Mouse (Mus musculus) spleen, adult 12 weeks (tissue): ENCODE results near the gene Rtf2.

Source experiments
- DNase-seq: peaks from one replicate; pipeline ENCODE4 v3.0.0; 2022; ENCODE audit warnings: low spot score

Gene Rtf2

GRCm38 (mm10) chr2:172437371-172437952, 2.9 kb upstream of the Rtf2 start:
- DNase-seq, result no peak

- DNase-seq, result no peak
These were observed 267 bp downstream of the Rtf2 start for GRCm38 (mm10) chr2:172440640-172441005.

- peak; percentile 34 for DNase-seq
These were observed 820 bp downstream of the Rtf2 start for GRCm38 (mm10) chr2:172441176-172441575.

GRCm38 (mm10) chr2:172445617-172446016, 5.3 kb downstream of the Rtf2 start:
- no peak for DNase-seq

GRCm38 (mm10) chr2:172447317-172447716, 7.0 kb downstream of the Rtf2 start:
- DNase-seq, result no peak

GRCm38 (mm10) chr2:172448329-172448728, 8.0 kb downstream of the Rtf2 start:
- DNase-seq, result no peak

- DNase-seq, result no peak
These were observed 10.3 kb downstream of the Rtf2 start for GRCm38 (mm10) chr2:172450640-172451039.

- DNase-seq, result no peak
These were observed 11.7 kb downstream of the Rtf2 start for GRCm38 (mm10) chr2:172452031-172452430.

GRCm38 (mm10) chr2:172452458-172452857, 12.1 kb downstream of the Rtf2 start:
- no peak for DNase-seq

- no peak for DNase-seq
These were observed 18.1 kb downstream of the Rtf2 start, which contains the start of gene Gcnt7 for GRCm38 (mm10) chr2:172458496-172458895. Gene Gcnt7, minus strand, starts transcription at chr2:172458596.

GRCm38 (mm10) chr2:172460647-172461046, 20.3 kb downstream of the Rtf2 start:
- no peak for DNase-seq

GRCm38 (mm10) chr2:172462813-172463212, 22.5 kb downstream of the Rtf2 start:
- DNase-seq, result no peak

GRCm38 (mm10) chr2:172466427-172467132, 26.2 kb downstream of the Rtf2 start:
- no peak for DNase-seq

GRCm38 (mm10) chr2:172467206-172467605, 26.9 kb downstream of the Rtf2 start:
- DNase-seq, result no peak

- no peak for DNase-seq
These were observed 28.0 kb downstream of the Rtf2 start for GRCm38 (mm10) chr2:172468346-172468819.

GRCm38 (mm10) chr2:172472318-172472717, 32.0 kb downstream of the Rtf2 start, which contains the start of gene Fam209:
Gene Fam209, plus strand, starts transcription at chr2:172472520.
- DNase-seq, result no peak

- no peak for DNase-seq
These were observed 33.2 kb downstream of the Rtf2 start for GRCm38 (mm10) chr2:172473591-172473990.

GRCm38 (mm10) chr2:172474970-172475369, 34.6 kb downstream of the Rtf2 start:
- DNase-seq, result peak; percentile 13

- DNase-seq, result no peak
These were observed 36.4 kb downstream of the Rtf2 start for GRCm38 (mm10) chr2:172476707-172477260.

- DNase-seq, result no peak
These were observed 37.0 kb downstream of the Rtf2 start for GRCm38 (mm10) chr2:172477350-172477749.

GRCm38 (mm10) chr2:172477860-172478259, 37.5 kb downstream of the Rtf2 start:
- no peak for DNase-seq

- DNase-seq, result no peak
These were observed 39.9 kb downstream of the Rtf2 start for GRCm38 (mm10) chr2:172480296-172480695.

- no peak for DNase-seq
These were observed 41.5 kb downstream of the Rtf2 start for GRCm38 (mm10) chr2:172481654-172482385.
